Mouse (Mus musculus) forebrain, embryonic 12.5 days (tissue): ENCODE results near the gene Vmn1r91. TPM values are rescaled to one million over a fixed set of nuclear protein-coding genes. Genes with fewer than 3 reads are reported as not detected.
"Not testable (repeated sequence)": the region's sequence is repeated elsewhere in the genome, so short reads cannot be mapped to it uniquely, and the experiment has no call there.

Experiments used
- ATAC-seq: fragments of 200-750 bp; cut with Nextera tagmentation; 2 replicates; pipeline ENCODE4 v1.8.0; 2017; ENCODE audit warnings: moderate TSS enrichment; ENCODE audit not compliant: low FRiP score
- H3K27ac ChIP-seq: fragments of 300-500 bp; sonication (generic); 2 replicates; pipeline ENCODE4 v1.5.1; 2016; ENCODE audit warnings: mild to moderate bottlenecking
- H3K27me3 ChIP-seq: fragments of 300-500 bp; sonication (generic); 2 replicates; pipeline ENCODE4 v1.6.1; 2016; ENCODE audit warnings: mild to moderate bottlenecking
- H3K36me3 ChIP-seq: fragments of 300-500 bp; sonication (generic); replicated peaks from 2 replicates; pipeline ENCODE4 v1.6.1; 2016; ENCODE audit warnings: mild to moderate bottlenecking
- H3K4me1 ChIP-seq: fragments of 300-500 bp; sonication (generic); 2 replicates; pipeline ENCODE4 v1.6.1; 2016
- H3K4me2 ChIP-seq: fragments of 300-500 bp; sonication (generic); 2 replicates; pipeline ENCODE4 v1.6.1; 2016; ENCODE audit warnings: mild to moderate bottlenecking, moderate library complexity
- H3K4me3 ChIP-seq: fragments of 300-500 bp; sonication (generic); replicated peaks from 2 replicates; pipeline ENCODE4 v1.5.1; 2016; ENCODE audit warnings: mild to moderate bottlenecking
- H3K9ac ChIP-seq: fragments of 300-500 bp; sonication (generic); 2 replicates; pipeline ENCODE4 v1.6.1; 2016; ENCODE audit warnings: mild to moderate bottlenecking
- H3K9me3 ChIP-seq: fragments of 300-500 bp; sonication (generic); 2 replicates; pipeline ENCODE4 v1.6.1; 2016
- WGBS: fragments of 180-500 bp; shearing (Covaris S2); methylation state at CpG from one replicate; pipeline ENCODE4 v1.1.7; 2016; 5-methylcytosine and 5-hydroxymethylcytosine counted together
- polyA plus RNA-seq: library from polyadenylated mRNA; unstranded; fragments of >200 nt; fragmentation: Nextera tagmentation; extraction: Ambion mirVana; gene quantifications from 2 replicates; pipeline ENCODE4 v1.2.1, GENCODE M21; 2016

Vmn1r91 gene
- not detected in 2 replicates for polyA plus RNA-seq

- ATAC-seq, H3K27ac ChIP-seq, H3K4me1 ChIP-seq, H3K4me3 ChIP-seq, H3K4me2 ChIP-seq, H3K9me3 ChIP-seq, H3K36me3 ChIP-seq, H3K27me3 ChIP-seq, H3K9ac ChIP-seq: not testable (repeated sequence)
- 85% methylated on average over 5 of the region's 5 CpGs for WGBS
These were observed at the start of gene Vmn1r91 for GRCm38 (mm10) chr7:20099380-20099779. Gene Vmn1r91 (plus strand): TSS chr7:20099680.

GRCm38 (mm10) chr7:20064100-20064499 lies 35.4 kb upstream of the Vmn1r91 start:
- H3K9ac ChIP-seq, H3K27me3 ChIP-seq, H3K27ac ChIP-seq, H3K4me3 ChIP-seq, H3K4me2 ChIP-seq, ATAC-seq, H3K36me3 ChIP-seq, H3K4me1 ChIP-seq, H3K9me3 ChIP-seq: not testable (repeated sequence)
- WGBS = 75% methylated on average over 4 of the region's 4 CpGs

- H3K27ac ChIP-seq, ATAC-seq, H3K36me3 ChIP-seq, H3K9me3 ChIP-seq, H3K4me2 ChIP-seq, H3K27me3 ChIP-seq, H3K4me3 ChIP-seq, H3K9ac ChIP-seq, H3K4me1 ChIP-seq: not testable (repeated sequence)
- WGBS = 74% methylated on average over 18 of the region's 18 CpGs
These were observed 21.4 kb upstream of the Vmn1r91 start for GRCm38 (mm10) chr7:20078118-20078517.

GRCm38 (mm10) chr7:20122479-20122878 lies 23.0 kb downstream of the Vmn1r91 start, which contains the start of gene Gm16442:
Gene Gm16442 (minus strand): TSS chr7:20122579.
- not testable (repeated sequence) for H3K27me3 ChIP-seq, H3K4me3 ChIP-seq, H3K36me3 ChIP-seq, H3K4me2 ChIP-seq, ATAC-seq, H3K27ac ChIP-seq, H3K9me3 ChIP-seq, H3K9ac ChIP-seq, H3K4me1 ChIP-seq
- whole genome bisulfite sequencing = no CpG with 5 or more reads among the region's 2 CpGs

GRCm38 (mm10) chr7:20138988-20139387 lies 39.5 kb downstream of the Vmn1r91 start, which contains the start of gene Vmn1r93:
Gene Vmn1r93 (minus strand): TSS chr7:20139088.
- WGBS = no CpG with 5 or more reads among the region's 5 CpGs
- H3K4me3 ChIP-seq, H3K9me3 ChIP-seq, H3K36me3 ChIP-seq, H3K4me1 ChIP-seq, H3K27ac ChIP-seq, H3K4me2 ChIP-seq, ATAC-seq, H3K27me3 ChIP-seq, H3K9ac ChIP-seq: not testable (repeated sequence)

Other genes with a start within 250 kb of the Vmn1r91 start
- gene Gm19345, start 247.7 kb upstream of the Vmn1r91 start, polyA plus RNA-seq = 0.65 and 1.3 TPM in 2 replicates
- not detected in 2 replicates for gene Ceacam16, start 238.4 kb upstream of the Vmn1r91 start, polyA plus RNA-seq
- not detected in 2 replicates for gene Ceacam19, start 211.7 kb upstream of the Vmn1r91 start, polyA plus RNA-seq
- gene Pvr, start 178.5 kb upstream of the Vmn1r91 start, polyA plus RNA-seq = 3.2 and 4.3 TPM in 2 replicates
- gene Igsf23, start 148.9 kb upstream of the Vmn1r91 start, polyA plus RNA-seq = not detected in 2 replicates
- gene Ceacam20, start 134.3 kb upstream of the Vmn1r91 start, polyA plus RNA-seq = not detected in 2 replicates
- gene Nlrp9b, start 108.2 kb upstream of the Vmn1r91 start, polyA plus RNA-seq = not detected in 2 replicates
- not detected in 2 replicates for gene Gm16442, start 22.9 kb downstream of the Vmn1r91 start, polyA plus RNA-seq
- not detected in 2 replicates for gene Vmn1r93, start 39.4 kb downstream of the Vmn1r91 start, polyA plus RNA-seq
- gene Vmn1r94, start 68.7 kb downstream of the Vmn1r91 start, polyA plus RNA-seq = not detected in 2 replicates
- not detected in 2 replicates for gene Vmn1r95, start 94.0 kb downstream of the Vmn1r91 start, polyA plus RNA-seq
- not detected in 2 replicates for gene Gm6164, start 105.9 kb downstream of the Vmn1r91 start, polyA plus RNA-seq
- not detected in 2 replicates for gene Gm4498, start 134.1 kb downstream of the Vmn1r91 start, polyA plus RNA-seq
- not detected in 2 replicates for gene Gm5890, start 163.2 kb downstream of the Vmn1r91 start, polyA plus RNA-seq
- not detected in 2 replicates for gene Gm4133, start 234.4 kb downstream of the Vmn1r91 start, polyA plus RNA-seq